Mouse (Mus musculus): Measurements from ENCODE around the gene Chst15. TPM values are rescaled to one million over a fixed set of nuclear protein-coding genes. Genes with fewer than 3 reads are reported as not detected.
A peak's percentile ranks its signal among the peaks of the same experiment; 100 is the strongest.

The Chst15 gene
- polyA plus RNA-seq, 1 experiment from 2014 or later = 24.4 TPM

GRCm38 (mm10) chr7:132267721-132268498 lies 49.1 kb downstream of the Chst15 start:
- no peak for ATAC-seq (ENCODE audit: low FRiP score)
- 85% methylated on average over 4 of the region's 4 CpGs for WGBS
- Histone ChIP-seq H3K9ac (no peak overlapping the region), H3K4me3 (no peak overlapping the region), H3K4me2 (no peak overlapping the region), H3K36me3 (peaks cover 25% of the 10 kb centered on the region), H3K9me3 (no peaks in the 10 kb centered on the region), H3K27ac (no peak overlapping the region), H3K4me1 (replicated peaks) (peaks cover 41% of the 10 kb centered on the region), H3K27me3 (no peaks in the 10 kb centered on the region)

GRCm38 (mm10) chr7:132264763-132265162 lies 52.3 kb downstream of the Chst15 start:
- WGBS = 49% methylated on average over 3 of the region's 3 CpGs
- H3K27me3 ChIP-seq = no peaks in the 10 kb centered on the region
- no peak overlapping the region for H3K9ac ChIP-seq
- H3K9me3 ChIP-seq = no peaks in the 10 kb centered on the region
- H3K4me2 ChIP-seq = no peak overlapping the region
- peaks cover 56% of the 10 kb centered on the region for H3K4me1 ChIP-seq (replicated peaks)
- no peak for ATAC-seq (ENCODE audit: low FRiP score)
- no peak overlapping the region for H3K4me3 ChIP-seq
- peak overlapping the region; percentile 80 for H3K27ac ChIP-seq
- peaks cover 31% of the 10 kb centered on the region for H3K36me3 ChIP-seq

GRCm38 (mm10) chr7:132263186-132263585 lies 53.8 kb downstream of the Chst15 start:
- Histone ChIP-seq H3K27ac (peak overlapping the region; percentile 80), H3K9ac (no peak overlapping the region), H3K27me3 (no peaks in the 10 kb centered on the region), H3K4me2 (no peak overlapping the region), H3K9me3 (no peaks in the 10 kb centered on the region), H3K4me3 (no peak overlapping the region), H3K4me1 (replicated peaks) (peaks cover 72% of the 10 kb centered on the region), H3K36me3 (peaks cover 20% of the 10 kb centered on the region)
- 15% methylated on average over 6 of the region's 6 CpGs for WGBS
- ATAC-seq (ENCODE audit: low FRiP score) = peak; percentile 59; the same call in 1 of the 2 replicates

- ATAC-seq (ENCODE audit: low FRiP score) = peak; percentile 66; the same call in 1 of the 2 replicates
- H3K4me1 ChIP-seq (replicated peaks) = peaks cover 75% of the 10 kb centered on the region
Observed at GRCm38 (mm10) chr7:132262696-132263095, 54.3 kb downstream of the Chst15 start.

GRCm38 (mm10) chr7:132261885-132262284 lies 55.1 kb downstream of the Chst15 start:
- peaks cover 23% of the 10 kb centered on the region for H3K36me3 ChIP-seq
- H3K4me2 ChIP-seq = no peak overlapping the region
- peaks cover 79% of the 10 kb centered on the region for H3K4me1 ChIP-seq (replicated peaks)
- ATAC-seq (ENCODE audit: low FRiP score) = no peak
- H3K27me3 ChIP-seq = no peaks in the 10 kb centered on the region
- H3K9me3 ChIP-seq = no peaks in the 10 kb centered on the region
- H3K9ac ChIP-seq = no peak overlapping the region
- WGBS = 42% methylated on average over 3 of the region's 3 CpGs
- peak overlapping the region; percentile 80 for H3K27ac ChIP-seq
- H3K4me3 ChIP-seq = no peak overlapping the region

More at GRCm38 (mm10) chr7:132262696-132263095, 54.3 kb downstream of the Chst15 start:
- 10% methylated on average over 6 of the region's 6 CpGs for WGBS
- H3K9me3 ChIP-seq = no peaks in the 10 kb centered on the region
- no peak overlapping the region for H3K4me2 ChIP-seq
- no peak overlapping the region for H3K9ac ChIP-seq
- H3K4me3 ChIP-seq = no peak overlapping the region
- H3K36me3 ChIP-seq = peaks cover 20% of the 10 kb centered on the region
- H3K27me3 ChIP-seq = no peaks in the 10 kb centered on the region
- H3K27ac ChIP-seq = peak overlapping the region; percentile 80

GRCm38 (mm10) chr7:132260632-132261031 lies 56.4 kb downstream of the Chst15 start:
- Histone ChIP-seq H3K27me3 (no peaks in the 10 kb centered on the region), H3K4me1 (replicated peaks) (peaks cover 67% of the 10 kb centered on the region), H3K9me3 (no peaks in the 10 kb centered on the region), H3K9ac (no peak overlapping the region), H3K4me3 (no peak overlapping the region), H3K4me2 (no peak overlapping the region), H3K36me3 (peaks cover 26% of the 10 kb centered on the region), H3K27ac (no peak overlapping the region)
- WGBS = 75% methylated on average over 5 of the region's 5 CpGs
- ATAC-seq (ENCODE audit: low FRiP score) = no peak

GRCm38 (mm10) chr7:132258817-132259216 lies 58.2 kb downstream of the Chst15 start:
- ATAC-seq (ENCODE audit: low FRiP score) = no peak
- H3K4me3 ChIP-seq = no peak overlapping the region
- H3K27me3 ChIP-seq = no peaks in the 10 kb centered on the region
- no peak overlapping the region for H3K4me2 ChIP-seq
- H3K9ac ChIP-seq = no peak overlapping the region
- WGBS = 59% methylated on average over 7 of the region's 7 CpGs
- H3K9me3 ChIP-seq = no peaks in the 10 kb centered on the region
- H3K4me1 ChIP-seq (replicated peaks) = peaks cover 59% of the 10 kb centered on the region
- peaks cover 26% of the 10 kb centered on the region for H3K36me3 ChIP-seq
- H3K27ac ChIP-seq = peak overlapping the region; percentile 53

GRCm38 (mm10) chr7:132258216-132258615 lies 58.8 kb downstream of the Chst15 start:
- Histone ChIP-seq H3K27me3 (no peaks in the 10 kb centered on the region), H3K9me3 (no peaks in the 10 kb centered on the region), H3K4me2 (no peak overlapping the region), H3K36me3 (peaks cover 26% of the 10 kb centered on the region), H3K9ac (no peak overlapping the region), H3K4me3 (no peak overlapping the region), H3K27ac (peak overlapping the region; percentile 53), H3K4me1 (replicated peaks) (peaks cover 59% of the 10 kb centered on the region)
- 55% methylated on average over 5 of the region's 5 CpGs for WGBS
- ATAC-seq (ENCODE audit: low FRiP score) = no peak; the same call in 1 of the 2 replicates

- Histone ChIP-seq H3K4me1 (replicated peaks) (peaks cover 53% of the 10 kb centered on the region), H3K27ac (peak overlapping the region; percentile 26; the same call in 1 of the 2 replicates)
Observed at GRCm38 (mm10) chr7:132253513-132253912, 63.5 kb downstream of the Chst15 start.

GRCm38 (mm10) chr7:132253078-132253477 lies 64.0 kb downstream of the Chst15 start:
- peak overlapping the region; percentile 26; the same call in 1 of the 2 replicates for H3K27ac ChIP-seq
- H3K9me3 ChIP-seq = no peaks in the 10 kb centered on the region
- H3K9ac ChIP-seq = no peak overlapping the region
- H3K36me3 ChIP-seq = peaks cover 14% of the 10 kb centered on the region
- 89% methylated on average over 4 of the region's 4 CpGs for WGBS
- peaks cover 53% of the 10 kb centered on the region for H3K4me1 ChIP-seq (replicated peaks)
- H3K4me3 ChIP-seq = no peak overlapping the region
- no peak overlapping the region for H3K4me2 ChIP-seq
- no peaks in the 10 kb centered on the region for H3K27me3 ChIP-seq
- ATAC-seq (ENCODE audit: low FRiP score) = no peak

More at GRCm38 (mm10) chr7:132253513-132253912, 63.5 kb downstream of the Chst15 start:
- Histone ChIP-seq H3K9ac (no peak overlapping the region), H3K36me3 (peaks cover 14% of the 10 kb centered on the region), H3K9me3 (no peaks in the 10 kb centered on the region), H3K27me3 (no peaks in the 10 kb centered on the region), H3K4me2 (no peak overlapping the region), H3K4me3 (no peak overlapping the region)
- 81% methylated on average over 5 of the region's 5 CpGs for WGBS
- ATAC-seq (ENCODE audit: low FRiP score) = no peak

- Histone ChIP-seq H3K27me3 (no peaks in the 10 kb centered on the region), H3K4me3 (no peak overlapping the region), H3K27ac (no peak overlapping the region), H3K9ac (no peak overlapping the region), H3K36me3 (peaks cover 6% of the 10 kb centered on the region), H3K9me3 (no peaks in the 10 kb centered on the region), H3K4me2 (no peak overlapping the region), H3K4me1 (replicated peaks) (peaks cover 61% of the 10 kb centered on the region)
- 72% methylated on average over 10 of the region's 10 CpGs for whole genome bisulfite sequencing
- no peak for ATAC-seq (ENCODE audit: low FRiP score)
Observed at GRCm38 (mm10) chr7:132249563-132250119, 67.4 kb downstream of the Chst15 start.

GRCm38 (mm10) chr7:132247567-132247966 lies 69.5 kb downstream of the Chst15 start:
- peaks cover 45% of the 10 kb centered on the region for H3K4me1 ChIP-seq (replicated peaks)
- H3K27me3 ChIP-seq = no peaks in the 10 kb centered on the region
- H3K4me2 ChIP-seq = peak overlapping the region; percentile 23; the same call in 1 of the 2 replicates
- H3K9me3 ChIP-seq = no peaks in the 10 kb centered on the region
- ATAC-seq (ENCODE audit: low FRiP score) = peak; percentile 92
- H3K9ac ChIP-seq = peak overlapping the region; percentile 56
- peak overlapping the region; percentile 89 for H3K27ac ChIP-seq
- peaks cover 6% of the 10 kb centered on the region; the same call in 1 of the 2 replicates for H3K36me3 ChIP-seq
- WGBS = 7% methylated on average over 11 of the region's 11 CpGs
- H3K4me3 ChIP-seq = no peak overlapping the region
